Mouse (Mus musculus) heart, adult 2 months (tissue): ENCODE results near the gene Gnb4. TPM values are rescaled to one million over a fixed set of nuclear protein-coding genes. Genes with fewer than 3 reads are reported as not detected.

Experiments
- DNase-seq, 2 experiments: peaks; one replicate each; pipeline ENCODE4 v3.0.0; 2021
- H3K27ac ChIP-seq: fragments of 200-600 bp; 2 replicates; pipeline ENCODE4 v1.8.1; 2022
- H3K27me3 ChIP-seq: fragments of 200-500 bp; 2 replicates; pipeline ENCODE4 v1.6.1; 2012; ENCODE audit warnings: mild to moderate bottlenecking, low read length, inconsistent platforms, mixed read lengths; ENCODE audit not compliant: control insufficient read depth, insufficient read depth
- H3K36me3 ChIP-seq: fragments of 200-500 bp; 2 replicates; pipeline ENCODE4 v1.6.1; 2012; ENCODE audit warnings: low read length, inconsistent platforms; ENCODE audit not compliant: control insufficient read depth, insufficient read depth
- H3K4me1 ChIP-seq: fragments of 200-500 bp; 2 replicates; pipeline ENCODE4 v1.6.1; 2011; ENCODE audit warnings: low read length; ENCODE audit not compliant: control insufficient read depth, insufficient read depth
- H3K4me3 ChIP-seq: fragments of 200-600 bp; 2 replicates; pipeline ENCODE4 v1.8.1; 2022
- H3K79me2 ChIP-seq: fragments of 200-500 bp; replicated peaks from 2 replicates; pipeline ENCODE4 v1.6.1; 2012; ENCODE audit warnings: mild to moderate bottlenecking, inconsistent platforms, low read length, moderate library complexity, mixed read lengths; ENCODE audit not compliant: control insufficient read depth, insufficient read depth
- H3K9ac ChIP-seq: fragments of 200-500 bp; 2 replicates; pipeline ENCODE4 v1.6.1; 2012; ENCODE audit warnings: low read depth, mild to moderate bottlenecking, control low read depth, inconsistent platforms, low read length, mixed read lengths
- CTCF ChIP-seq: fragments of 200-600 bp; IDR thresholded peaks from 2 replicates; pipeline ENCODE4 v1.8.1; 2022; ENCODE audit warnings: antibody characterized with exemption, mild to moderate bottlenecking, moderate library complexity
- EP300 ChIP-seq: fragments of 200-500 bp; IDR thresholded peaks from 2 replicates; pipeline ENCODE4 v1.6.1; 2011; ENCODE audit warnings: low read depth, low read length, control low read depth; ENCODE audit not compliant: insufficient read depth
- POLR2A ChIP-seq: fragments of 200-500 bp; IDR thresholded peaks from 2 replicates; pipeline ENCODE4 v1.6.1; 2011; ENCODE audit warnings: mild to moderate bottlenecking, low read depth, low read length, control low read depth; ENCODE audit not compliant: insufficient read depth
- WGBS: fragments of 180-500 bp; shearing (Covaris S2); methylation state at CpG from one replicate; pipeline ENCODE4 v1.1.7; 2018; 5-methylcytosine and 5-hydroxymethylcytosine counted together
- intact Hi-C: fragments of 180-260 bp; cut with DNase I; formaldehyde crosslinking; loops from one replicate; pipeline ENCODE4 v1.15.1; 2025
- polyA plus RNA-seq: library from polyadenylated mRNA; depleted of rRNA; stranded (reverse); fragments of >200 nt; gene quantifications from 2 replicates; pipeline ENCODE4 v1.2.3, GENCODE M21; 2012
- total RNA-seq, 2 experiments: library from RNA; stranded (reverse); gene quantifications; 2 replicates each; pipeline ENCODE4 v1.2.3; 2021

The Gnb4 gene
- total and polyA plus RNA-seq, 3 experiments, result 12.4 to 18.5 (median 15.5) TPM

GRCm38 (mm10) chr3:32644751-32645150, 28.4 kb upstream of the Gnb4 start:
- Histone ChIP-seq H3K27me3 (no peaks in the 10 kb centered on the region), H3K27ac (no peak overlapping the region), H3K79me2 (no peaks in the 10 kb centered on the region), H3K36me3 (no peaks in the 10 kb centered on the region), H3K9ac (no peak overlapping the region), H3K4me3 (no peak overlapping the region), H3K4me1 (no peaks in the 10 kb centered on the region)
- WGBS, result 76% methylated on average over 2 of the region's 2 CpGs
- TF ChIP-seq POLR2A, result no peak
- no peak for TF ChIP-seq EP300
- no peak for TF ChIP-seq CTCF
- intact Hi-C loops, result no loop called here
- DNase-seq, result no peak

GRCm38 (mm10) chr3:32642116-32642515, 25.7 kb upstream of the Gnb4 start:
- Histone ChIP-seq H3K27me3 (no peaks in the 10 kb centered on the region), H3K9ac (no peak overlapping the region), H3K79me2 (no peaks in the 10 kb centered on the region), H3K4me1 (peaks cover 2% of the 10 kb centered on the region), H3K36me3 (no peaks in the 10 kb centered on the region; the same call in 1 of the 2 replicates), H3K4me3 (no peak overlapping the region), H3K27ac (no peak overlapping the region)
- TF ChIP-seq EP300 (no peak), POLR2A (no peak), CTCF (no peak)
- DNase-seq, result no peak
- WGBS, result 84% methylated on average over 6 of the region's 6 CpGs
- intact Hi-C loops, result no loop called here

- TF ChIP-seq EP300 (no peak), CTCF (no peak), POLR2A (no peak)
These were observed 21.9 kb upstream of the Gnb4 start for GRCm38 (mm10) chr3:32638240-32638639.

GRCm38 (mm10) chr3:32632760-32633264, 16.4 kb upstream of the Gnb4 start:
- Histone ChIP-seq H3K36me3 (no peaks in the 10 kb centered on the region; the same call in 1 of the 2 replicates), H3K9ac (no peak overlapping the region), H3K79me2 (no peaks in the 10 kb centered on the region), H3K27me3 (no peaks in the 10 kb centered on the region), H3K4me3 (no peak overlapping the region), H3K27ac (no peak overlapping the region), H3K4me1 (no peaks in the 10 kb centered on the region)
- no peak for TF ChIP-seq CTCF
- TF ChIP-seq EP300, result no peak
- TF ChIP-seq POLR2A, result no peak
- 53% methylated on average over 5 of the region's 5 CpGs for WGBS
- intact Hi-C loops, result no loop called here
- no peak for DNase-seq

More at GRCm38 (mm10) chr3:32638240-32638639, 21.9 kb upstream of the Gnb4 start:
- H3K27me3 ChIP-seq, result no peaks in the 10 kb centered on the region
- 20% methylated on average over 8 of the region's 8 CpGs for WGBS
- H3K4me3 ChIP-seq, result no peak overlapping the region
- H3K9ac ChIP-seq, result no peak overlapping the region
- peak in 1 of 2 experiments; percentile 32 for DNase-seq
- H3K4me1 ChIP-seq, result peaks cover 2% of the 10 kb centered on the region
- H3K36me3 ChIP-seq, result no peaks in the 10 kb centered on the region; the same call in 1 of the 2 replicates
- H3K79me2 ChIP-seq, result no peaks in the 10 kb centered on the region
- intact Hi-C loops, result loop anchor here (2.0 kb wide), 1 partner anchor 31 kb away; no protein-coding TSS in a partner anchor
- H3K27ac ChIP-seq, result peak overlapping the region; percentile 59

- Histone ChIP-seq H3K36me3 (no peaks in the 10 kb centered on the region), H3K9ac (no peak overlapping the region), H3K27ac (no peak overlapping the region), H3K27me3 (no peaks in the 10 kb centered on the region), H3K4me3 (no peak overlapping the region), H3K79me2 (no peaks in the 10 kb centered on the region), H3K4me1 (no peaks in the 10 kb centered on the region)
- intact Hi-C loops, result no loop called here
- WGBS, result 57% methylated on average over 4 of the region's 4 CpGs
- peak in 1 of 2 experiments; percentile 29 for DNase-seq
- no peak for TF ChIP-seq EP300
- TF ChIP-seq POLR2A, result no peak
- no peak for TF ChIP-seq CTCF
These were observed 13.8 kb upstream of the Gnb4 start for GRCm38 (mm10) chr3:32630210-32630609.

- Histone ChIP-seq H3K36me3 (no peaks in the 10 kb centered on the region), H3K27ac (no peak overlapping the region), H3K79me2 (no peaks in the 10 kb centered on the region), H3K4me3 (no peak overlapping the region), H3K9ac (no peak overlapping the region), H3K27me3 (no peaks in the 10 kb centered on the region), H3K4me1 (no peaks in the 10 kb centered on the region)
- WGBS, result 44% methylated on average over 7 of the region's 7 CpGs
- intact Hi-C loops, result no loop called here
- peak in 1 of 2 experiments; percentile 42 for DNase-seq
- TF ChIP-seq EP300 (no peak), POLR2A (no peak), CTCF (no peak)
These were observed 11.8 kb upstream of the Gnb4 start for GRCm38 (mm10) chr3:32628141-32628540.
